Mouse (Mus musculus): Measurements from ENCODE around the gene Rpl12. TPM values are rescaled to one million over a fixed set of nuclear protein-coding genes. Genes with fewer than 3 reads are reported as not detected.

The Rpl12 gene
- 941 to 1,144 TPM (median 1,080 TPM) in 3 replicates for total RNA-seq (2017)

DNA sequence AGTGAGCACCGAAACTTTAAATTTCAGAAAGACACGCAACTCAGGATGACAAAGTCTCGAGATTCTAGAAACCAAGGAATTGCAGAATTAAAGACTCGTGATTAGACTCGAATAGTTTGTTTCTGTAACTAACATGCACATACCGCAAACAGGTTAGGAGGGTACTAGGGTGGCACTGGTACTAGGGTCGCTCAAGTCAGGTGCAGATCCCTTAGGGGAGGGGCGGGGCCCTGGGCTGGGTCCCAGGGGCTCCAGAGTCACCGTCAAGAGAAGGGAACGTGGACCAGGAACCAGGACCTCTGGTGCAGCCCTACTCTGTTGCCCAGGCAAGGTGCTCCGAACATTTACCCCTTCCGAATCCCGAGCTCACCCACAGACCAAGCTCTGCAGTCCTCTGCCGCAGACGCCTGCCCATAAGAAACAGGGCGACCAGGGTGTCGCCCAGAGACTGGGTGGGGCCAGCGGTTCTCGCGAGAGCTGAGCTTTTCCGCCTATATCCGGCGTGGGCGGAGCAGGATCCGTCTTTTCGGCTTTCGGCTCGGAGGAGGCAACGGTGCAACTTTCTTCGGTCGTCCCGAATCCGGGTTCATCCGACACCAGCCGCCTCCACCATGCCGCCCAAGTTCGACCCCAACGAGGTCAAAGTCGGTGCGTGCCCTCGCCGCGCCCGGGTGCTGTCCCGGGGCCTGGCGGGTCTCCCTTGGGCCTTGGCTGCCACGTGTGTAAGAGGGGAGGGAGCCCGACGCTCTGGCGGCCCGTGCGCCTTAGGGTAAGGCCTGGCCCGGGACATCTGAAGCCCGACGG, at the start of gene Rpl12, which contains the start of gene Lrsam1:
TSS of gene Rpl12 (plus strand) at position 368 of the 804 bp plus-strand sequence.
TSS of gene Lrsam1 (minus strand) at position 423 of the 804 bp plus-strand sequence.
- ATAC-seq (replicated peaks; ENCODE audit: insufficient number of reproducible peaks, low FRiP score, low TSS enrichment, poor library complexity, severe bottlenecking) = peak; percentile 87

DNA sequence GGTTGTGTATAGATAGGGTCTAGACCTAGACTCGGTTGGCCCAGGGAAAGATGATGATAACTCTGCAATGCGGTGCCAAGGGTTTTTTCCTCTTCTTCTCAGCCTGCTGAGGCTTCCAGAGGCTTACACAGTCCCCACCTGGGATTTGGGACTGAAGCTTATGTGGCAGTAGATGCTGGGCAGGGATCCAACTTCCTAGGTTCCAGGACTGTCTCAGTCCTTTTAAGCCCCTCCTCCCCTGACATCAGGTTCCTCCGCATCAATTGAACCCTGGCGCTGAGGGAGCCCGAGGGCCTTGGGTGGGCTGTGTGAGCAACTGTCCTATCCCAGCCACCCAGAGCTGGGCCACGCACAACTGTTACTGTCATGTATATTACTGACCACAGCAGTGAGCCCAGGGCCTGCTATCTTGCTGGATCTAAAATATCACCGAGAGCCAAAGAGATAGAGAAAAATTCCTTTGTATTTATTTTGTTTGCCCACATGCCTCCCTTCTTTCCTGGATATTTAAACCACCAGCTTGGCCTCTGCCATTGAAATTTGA, 49.6 kb upstream of the Rpl12 start:
- no peak for ATAC-seq (replicated peaks; ENCODE audit: insufficient number of reproducible peaks, low FRiP score, low TSS enrichment, poor library complexity, severe bottlenecking)

DNA sequence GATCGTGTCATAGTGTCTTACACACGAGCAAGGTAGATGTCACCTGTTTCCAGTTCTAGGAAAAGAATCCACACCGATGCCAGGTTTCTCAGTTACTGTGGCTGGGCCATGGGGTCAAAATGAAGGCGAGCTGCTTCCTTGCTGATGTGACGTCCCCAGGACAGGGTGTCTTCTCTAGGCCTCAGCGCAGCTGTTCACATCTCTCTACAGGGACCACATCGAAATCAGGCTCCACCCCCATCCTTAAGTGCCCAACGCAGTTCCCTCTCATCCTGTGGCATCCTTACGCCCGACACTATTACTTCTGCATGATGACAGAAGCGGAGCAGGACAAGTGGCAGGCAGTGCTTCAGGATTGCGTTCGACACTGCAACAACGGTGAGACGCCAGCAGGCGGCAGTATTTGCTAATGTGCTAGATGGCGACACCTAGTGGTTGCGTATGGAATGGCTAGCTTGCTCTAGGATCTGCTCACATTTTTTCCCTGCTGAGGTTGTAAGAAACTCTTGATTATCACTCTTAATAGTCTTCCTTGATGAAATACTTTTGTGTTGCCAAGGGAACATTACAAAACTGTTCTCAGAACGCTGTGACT, 49.1 kb upstream of the Rpl12 start:
- peak; percentile 87 for ATAC-seq (replicated peaks; ENCODE audit: insufficient number of reproducible peaks, low FRiP score, low TSS enrichment, poor library complexity, severe bottlenecking)

DNA sequence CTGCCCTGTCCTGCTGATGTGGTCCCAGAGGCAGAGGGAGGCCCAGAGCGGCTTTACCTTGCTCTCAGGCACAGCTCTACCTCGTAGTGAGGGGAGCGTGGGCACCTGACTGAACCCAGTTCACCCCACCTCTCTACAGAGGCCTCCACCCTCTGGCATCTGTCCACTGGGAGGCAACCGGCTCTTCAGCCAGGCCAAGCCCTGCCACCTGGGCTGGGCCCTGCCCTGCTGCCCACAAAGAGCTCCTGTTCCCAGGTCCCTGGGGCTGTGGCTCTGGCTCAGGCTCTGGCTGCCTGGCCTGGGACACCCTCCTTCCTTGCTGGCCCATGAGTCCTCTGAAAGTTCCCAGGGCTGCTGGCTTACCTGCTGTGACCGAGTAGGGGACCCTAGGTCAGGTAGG, 47.0 kb upstream of the Rpl12 start:
- ATAC-seq (replicated peaks; ENCODE audit: insufficient number of reproducible peaks, low FRiP score, low TSS enrichment, poor library complexity, severe bottlenecking) = no peak

DNA sequence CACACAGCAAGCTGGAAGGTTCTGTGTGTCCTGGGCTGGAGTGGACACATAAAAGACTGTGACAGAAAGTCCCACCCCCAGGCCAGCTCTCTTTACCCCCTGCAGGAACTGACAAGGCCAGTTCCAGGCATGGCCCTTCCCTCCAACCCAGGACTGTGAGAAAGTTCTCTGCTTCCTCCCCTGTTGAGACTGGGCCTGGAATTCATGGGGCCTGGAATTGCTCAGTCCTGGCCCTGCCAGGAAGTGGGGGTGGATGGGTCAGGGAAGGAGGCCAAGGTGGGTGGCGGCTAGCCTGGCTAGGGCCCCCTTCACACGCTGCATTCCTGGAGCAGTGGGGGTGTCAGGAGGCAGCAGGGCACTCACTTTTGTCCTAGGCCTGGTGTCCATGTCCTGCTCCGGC, 46.5 kb upstream of the Rpl12 start:
- no peak for ATAC-seq (replicated peaks; ENCODE audit: insufficient number of reproducible peaks, low FRiP score, low TSS enrichment, poor library complexity, severe bottlenecking)

DNA sequence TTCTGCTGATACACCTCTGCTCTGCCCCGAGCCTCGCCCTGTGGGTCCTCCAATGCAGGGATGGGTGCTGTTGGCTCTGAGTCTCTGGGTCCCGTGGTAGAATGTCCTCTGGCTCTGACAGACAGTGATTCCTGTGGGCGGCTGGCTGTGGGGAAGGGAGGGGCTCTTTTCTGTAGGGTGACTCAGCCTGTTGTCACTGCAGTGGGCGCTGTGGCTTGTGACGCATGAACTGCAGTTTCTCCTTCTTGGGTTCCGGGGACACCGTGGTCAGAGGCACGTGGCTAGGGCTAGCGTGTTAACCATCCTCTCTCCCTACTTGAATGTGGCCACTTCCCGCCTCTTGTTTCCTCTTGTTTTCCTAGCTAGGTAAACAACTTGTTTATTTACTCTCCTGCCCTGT, 43.8 kb upstream of the Rpl12 start:
- ATAC-seq (replicated peaks; ENCODE audit: insufficient number of reproducible peaks, low FRiP score, low TSS enrichment, poor library complexity, severe bottlenecking) = peak; percentile 92

DNA sequence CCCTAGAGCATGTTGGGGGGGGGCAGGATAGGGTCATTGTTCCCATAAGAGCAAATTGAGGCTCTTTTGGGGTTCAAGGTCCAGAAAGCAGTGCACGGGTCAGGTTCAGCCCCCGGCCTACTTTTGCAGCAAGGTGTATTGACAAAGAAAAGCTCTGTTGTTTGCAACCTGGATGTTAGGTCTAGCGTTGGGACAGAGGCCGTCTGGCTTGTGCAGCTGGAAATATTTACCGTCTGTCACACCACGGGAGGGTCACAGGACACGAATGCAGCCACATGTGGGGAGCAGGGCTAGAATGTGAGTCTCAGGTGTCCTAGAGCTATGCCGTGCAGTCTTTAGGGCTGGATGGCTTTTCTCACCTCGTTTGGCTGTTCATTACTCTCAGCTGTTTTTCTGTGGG, 43.0 kb upstream of the Rpl12 start:
- ATAC-seq (replicated peaks; ENCODE audit: insufficient number of reproducible peaks, low FRiP score, low TSS enrichment, poor library complexity, severe bottlenecking) = no peak

DNA sequence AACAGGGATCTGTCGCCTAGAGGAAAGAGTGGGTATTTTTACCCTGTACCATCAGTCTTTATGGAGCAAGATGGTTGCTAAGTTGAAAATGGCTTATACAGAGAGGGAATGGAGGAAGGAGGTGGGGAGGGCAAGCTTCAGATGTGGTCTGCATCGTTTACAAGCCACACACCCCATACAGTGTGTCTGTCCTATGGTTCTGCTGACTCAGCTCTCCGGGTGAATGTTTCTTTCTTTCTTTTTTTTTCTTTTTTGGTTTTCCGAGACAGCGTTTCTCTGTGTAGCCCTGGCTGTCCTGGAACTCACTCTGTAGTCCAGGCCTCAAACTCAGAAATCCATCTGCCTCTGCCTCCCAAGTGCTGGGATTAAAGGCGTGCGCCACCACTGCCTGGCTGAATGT, 40.1 kb upstream of the Rpl12 start:
- ATAC-seq (replicated peaks; ENCODE audit: insufficient number of reproducible peaks, low FRiP score, low TSS enrichment, poor library complexity, severe bottlenecking) = no peak

DNA sequence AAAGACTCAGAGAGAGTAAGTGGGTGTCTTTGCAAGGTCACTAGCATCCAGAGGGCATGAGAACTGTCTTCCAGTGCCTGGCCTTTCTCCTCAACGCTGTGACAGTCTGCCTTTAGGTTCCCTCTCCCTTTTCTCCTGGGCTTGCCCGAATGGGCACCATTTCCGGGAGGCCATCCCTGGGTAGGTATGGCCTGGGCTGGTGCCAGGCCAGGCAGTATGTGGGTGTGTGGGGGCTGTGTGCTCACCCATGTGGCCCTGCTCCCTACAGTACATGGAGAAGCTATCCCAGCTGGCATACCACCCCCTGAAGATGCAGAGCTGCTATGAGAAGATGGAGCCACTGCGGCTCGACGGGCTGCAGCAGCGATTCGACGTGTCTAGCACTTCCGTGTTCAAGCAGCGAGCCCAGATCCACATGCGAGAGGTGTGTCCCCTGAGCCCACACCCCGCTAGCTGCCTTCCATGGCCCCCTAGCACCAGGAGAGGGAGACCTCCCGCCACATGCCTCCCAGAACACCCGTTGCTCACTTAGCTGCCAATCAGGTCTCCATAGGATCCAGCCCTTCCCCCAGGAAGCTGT, 39.5 kb upstream of the Rpl12 start:
- ATAC-seq (replicated peaks; ENCODE audit: insufficient number of reproducible peaks, low FRiP score, low TSS enrichment, poor library complexity, severe bottlenecking) = no peak

DNA sequence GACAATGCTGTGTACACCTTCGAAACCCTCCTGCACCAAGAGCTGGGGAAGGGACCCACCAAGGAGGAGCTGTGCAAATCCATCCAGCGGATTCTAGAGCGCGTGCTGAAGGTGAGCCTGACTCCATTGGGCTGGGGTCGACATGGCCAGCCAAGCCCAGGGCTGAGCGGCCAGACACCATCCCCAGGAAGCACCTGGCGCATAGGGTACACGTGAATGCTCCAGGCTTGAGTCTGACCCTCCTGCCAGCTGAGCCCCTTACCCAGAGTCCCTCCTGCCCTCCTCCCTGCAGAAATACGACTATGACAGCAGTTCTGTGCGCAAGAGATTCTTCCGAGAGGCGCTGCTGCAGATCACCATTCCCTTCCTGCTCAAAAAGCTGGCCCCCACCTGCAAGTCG, 38.8 kb upstream of the Rpl12 start:
- no peak for ATAC-seq (replicated peaks; ENCODE audit: insufficient number of reproducible peaks, low FRiP score, low TSS enrichment, poor library complexity, severe bottlenecking)

DNA sequence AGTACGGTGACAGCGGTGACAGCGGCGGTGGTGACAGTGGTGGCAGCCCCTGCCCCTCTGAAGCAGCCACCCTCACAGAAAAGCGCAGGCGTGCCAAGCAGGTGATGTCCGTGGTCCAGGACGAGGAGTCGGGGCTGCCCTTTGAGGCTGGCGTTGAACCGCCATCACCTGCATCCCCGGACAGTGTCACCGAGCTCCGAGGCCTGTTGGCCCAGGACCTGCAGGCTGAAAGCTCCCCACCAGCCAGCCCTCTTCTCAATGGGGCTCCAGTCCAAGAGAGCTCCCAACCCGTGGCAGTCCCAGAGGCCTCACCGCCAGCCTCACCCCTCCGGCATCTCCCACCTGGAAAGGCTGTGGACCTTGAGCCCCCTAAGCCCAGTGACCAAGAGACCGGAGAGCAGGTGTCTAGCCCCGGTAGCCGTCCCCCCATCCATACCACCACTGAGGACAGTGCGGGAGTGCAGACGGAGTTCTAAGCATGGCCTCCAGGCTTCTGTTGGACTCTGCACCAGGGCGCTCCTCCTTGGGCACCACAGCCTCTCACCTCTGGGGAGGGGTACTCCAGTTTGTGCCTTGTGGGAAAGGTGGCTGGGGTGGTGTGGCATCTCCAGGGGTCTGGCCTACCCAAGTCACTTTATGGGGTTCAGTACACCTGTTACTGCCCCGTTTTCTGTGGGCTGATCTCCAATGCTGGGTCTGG, 37.7 kb upstream of the Rpl12 start:
- ATAC-seq (replicated peaks; ENCODE audit: insufficient number of reproducible peaks, low FRiP score, low TSS enrichment, poor library complexity, severe bottlenecking) = no peak

DNA sequence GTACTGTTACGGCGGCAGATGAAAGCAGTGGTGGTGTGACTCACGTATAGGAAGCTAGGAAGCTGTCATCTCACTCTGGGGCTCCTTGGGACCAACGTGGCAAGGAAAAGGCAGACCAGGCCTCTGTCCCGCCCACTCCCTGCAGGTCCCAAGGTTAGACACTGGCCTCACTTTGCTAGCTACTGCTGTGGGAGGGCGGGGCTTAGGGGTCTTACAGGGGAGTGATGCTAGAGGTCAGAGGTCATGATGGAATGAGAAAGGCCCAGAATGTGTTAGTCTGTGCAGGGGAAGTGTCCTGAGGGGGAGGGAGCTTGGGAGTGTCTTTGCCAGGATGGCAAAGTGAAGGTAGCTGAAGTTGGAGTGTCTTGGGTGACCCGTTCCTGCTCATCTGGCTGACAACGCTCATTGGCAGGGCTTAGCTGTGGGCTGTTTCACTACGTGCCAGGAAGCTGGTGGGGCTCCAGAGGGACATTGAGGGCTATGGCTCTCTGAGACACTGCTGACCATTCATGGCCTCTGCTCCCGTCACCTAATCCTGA, 37.0 kb upstream of the Rpl12 start:
- ATAC-seq (replicated peaks; ENCODE audit: insufficient number of reproducible peaks, low FRiP score, low TSS enrichment, poor library complexity, severe bottlenecking) = no peak

DNA sequence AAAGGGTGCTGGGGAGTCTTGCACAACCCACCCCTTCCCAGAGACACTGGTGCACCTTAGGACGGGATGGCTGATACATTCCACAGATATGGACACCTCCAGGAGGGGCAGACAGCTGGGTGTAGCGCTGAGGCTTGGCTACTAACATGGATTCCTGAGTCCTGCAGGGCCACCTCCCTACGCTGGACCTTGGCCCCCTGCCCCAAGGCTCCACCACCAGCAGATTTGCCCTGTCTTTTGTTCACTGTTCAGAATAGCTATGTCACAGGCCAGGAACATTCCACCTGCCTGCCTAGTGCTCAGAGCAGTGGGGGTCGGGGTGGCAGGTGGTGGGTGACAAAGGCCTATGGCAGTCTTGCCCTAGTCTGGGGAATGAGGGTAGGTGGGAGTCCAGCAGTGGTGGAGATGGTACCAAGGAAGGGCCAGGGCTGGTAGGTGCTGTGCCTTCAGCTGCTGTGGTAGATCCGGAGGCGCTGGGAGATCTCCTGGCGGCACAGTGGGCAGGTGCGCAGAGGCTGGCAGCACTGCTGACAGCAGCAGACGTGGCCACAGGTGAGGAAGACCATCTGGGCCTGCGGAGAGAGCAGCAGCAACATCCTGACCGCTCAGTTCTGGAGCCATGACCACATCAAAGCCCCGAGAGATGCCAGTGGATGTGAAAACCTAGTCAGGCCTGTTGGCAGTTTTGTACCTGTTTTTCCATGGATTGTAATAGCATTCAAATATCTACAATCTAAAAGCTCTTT, 34.9 kb upstream of the Rpl12 start:
- ATAC-seq (replicated peaks; ENCODE audit: insufficient number of reproducible peaks, low FRiP score, low TSS enrichment, poor library complexity, severe bottlenecking) = no peak

DNA sequence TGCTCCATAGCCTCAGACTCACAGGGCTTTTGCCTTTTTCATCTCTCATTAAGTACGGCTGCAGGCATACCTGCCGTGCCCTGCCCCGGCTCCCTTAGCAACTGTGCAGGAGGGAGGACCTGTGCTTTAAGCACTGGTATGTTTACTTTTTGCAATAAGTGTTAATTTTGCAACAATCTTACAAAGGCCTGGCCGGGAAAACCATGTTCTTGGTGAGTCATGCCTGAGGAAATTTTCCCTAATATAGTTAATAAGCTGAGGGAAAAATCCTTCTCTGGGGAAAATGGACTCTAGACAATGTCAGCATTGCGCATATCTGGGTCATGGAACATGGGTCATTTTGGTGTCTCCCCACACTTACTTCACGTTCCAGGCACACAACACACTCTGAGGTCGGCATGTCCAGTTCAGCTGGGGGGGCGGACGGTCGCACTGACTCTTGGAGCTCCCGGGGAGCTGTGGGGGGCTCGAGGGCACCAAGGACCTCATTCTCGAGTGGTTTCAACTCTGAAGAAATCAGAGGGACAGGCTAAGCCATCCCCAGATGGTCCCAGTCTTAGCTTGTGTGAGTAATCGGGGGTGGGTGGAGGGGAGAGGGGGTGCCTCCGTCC, 33.6 kb upstream of the Rpl12 start:
- no peak for ATAC-seq (replicated peaks; ENCODE audit: insufficient number of reproducible peaks, low FRiP score, low TSS enrichment, poor library complexity, severe bottlenecking)

DNA sequence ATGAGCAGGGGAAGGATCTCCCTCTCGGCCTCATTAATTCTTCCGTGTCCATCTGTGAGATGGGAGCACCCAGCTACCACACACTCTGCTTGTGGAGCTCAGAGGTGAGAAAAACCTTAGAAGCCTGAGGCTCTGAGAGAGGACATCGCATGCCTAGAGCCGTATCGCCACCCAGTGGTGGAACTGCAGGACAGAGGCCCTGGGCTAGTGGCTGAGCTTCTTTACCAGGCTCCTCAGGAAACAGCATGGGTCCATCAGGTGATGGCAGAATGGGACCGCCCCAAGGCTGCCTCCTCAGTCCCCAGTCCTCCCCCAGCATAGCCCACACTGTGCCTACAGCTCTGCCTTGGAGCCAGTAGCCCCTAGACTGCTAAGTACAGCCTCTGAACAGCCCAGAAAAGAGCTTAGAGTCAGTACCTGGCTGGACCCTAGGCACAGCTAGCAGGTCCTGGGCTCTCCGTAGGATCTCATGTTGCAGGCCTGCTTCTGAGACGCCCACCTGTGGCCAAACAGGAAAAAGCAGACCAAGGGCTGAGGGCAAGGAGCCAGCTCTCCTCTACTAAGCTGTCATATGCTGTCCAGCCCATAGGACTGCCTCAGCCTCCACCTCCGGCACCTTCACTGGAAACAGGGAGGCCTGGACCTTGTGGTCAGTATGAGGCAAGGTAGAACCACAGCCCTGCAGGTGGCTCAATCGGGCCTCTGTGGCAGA, 33.0 kb upstream of the Rpl12 start:
- ATAC-seq (replicated peaks; ENCODE audit: insufficient number of reproducible peaks, low FRiP score, low TSS enrichment, poor library complexity, severe bottlenecking) = peak; percentile 54

DNA sequence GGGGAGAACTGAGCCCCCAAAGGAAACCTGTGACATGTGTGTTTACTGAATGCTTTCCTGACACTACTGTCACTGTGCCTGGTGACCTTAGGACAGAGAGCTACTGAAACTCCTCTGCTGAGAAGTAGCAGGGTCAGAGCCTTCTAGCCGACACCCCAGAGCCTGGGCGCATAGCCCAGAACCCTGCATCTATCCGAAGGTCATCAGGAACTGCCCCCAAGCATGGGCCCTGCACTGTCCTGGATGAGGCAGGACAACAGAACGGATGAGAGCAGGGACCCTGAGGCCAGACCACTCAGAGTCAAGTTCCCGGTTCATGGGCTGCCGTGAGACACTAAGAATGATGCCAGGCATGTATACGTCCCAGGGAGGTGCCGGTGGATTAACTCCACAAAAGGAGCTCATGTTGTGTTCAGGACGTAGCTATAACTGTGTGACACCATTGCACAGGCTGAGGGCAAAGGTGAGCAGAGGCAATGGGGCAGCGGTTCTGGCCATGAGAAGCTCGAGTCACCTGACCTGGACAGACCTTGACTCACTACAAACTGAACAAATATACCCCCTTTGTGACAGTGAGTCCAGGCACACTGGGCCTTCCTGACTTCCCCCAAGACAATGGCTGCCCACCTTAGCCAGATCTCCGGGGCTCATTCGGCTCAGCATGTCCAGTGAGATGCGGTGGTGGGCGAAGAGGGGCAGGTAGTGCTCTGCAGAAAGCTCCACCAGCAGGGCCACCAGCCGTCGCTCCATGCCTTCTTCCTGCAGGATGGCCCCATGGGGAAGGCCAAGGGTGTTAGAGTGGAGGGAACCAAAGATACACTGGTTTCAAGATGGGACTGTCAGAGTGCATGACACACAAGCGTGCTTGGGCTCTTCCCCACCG, 32.2 kb upstream of the Rpl12 start:
- no peak for ATAC-seq (replicated peaks; ENCODE audit: insufficient number of reproducible peaks, low FRiP score, low TSS enrichment, poor library complexity, severe bottlenecking)

Measured in monocyte, adult 5-6 weeks (primary cell).